Mouse (Mus musculus): ENCODE measurements around the gene Cltc. TPM values are rescaled to one million over a fixed set of nuclear protein-coding genes. Genes with fewer than 3 reads are reported as not detected.
"Not testable (repeated sequence)": the region's sequence is repeated elsewhere in the genome, so short reads cannot be mapped to it uniquely, and the experiment has no call there.

The Cltc gene
- polyA plus RNA-seq, 1 experiment from 2014 or later, result 113 TPM

GRCm38 (mm10) chr11:86764501-86764900, 7.1 kb upstream of the Cltc start:
- Histone ChIP-seq H3K9ac (ENCODE audit: low read depth, low read length) (no peak overlapping the region), H3K4me2 (ENCODE audit: low read length) (no peak overlapping the region), H3K9me3 (replicated peaks; ENCODE audit: low read length) (no peaks in the 10 kb centered on the region), H3K4me1 (replicated peaks; ENCODE audit: insufficient read depth, low read length) (no peaks in the 10 kb centered on the region), H3K27ac (no peak overlapping the region), H3K27me3 (ENCODE audit: insufficient read depth, low read length) (no peaks in the 10 kb centered on the region), H3K4me3 (replicated peaks; ENCODE audit: low read depth, low read length) (no peak overlapping the region), H3K36me3 (ENCODE audit: insufficient read depth, low read length) (0 out of 2 replicates have a peak, but pooled peaks cover under 1% of the 10 kb centered on the region)
- ATAC-seq (replicated peaks; ENCODE audit: low FRiP score, low read depth) (no peak), DNase-seq (ENCODE audit: low spot score) (no peak)
- no peak for TF ChIP-seq CTCF (IDR thresholded peaks at IDR 0.05; ENCODE audit: low read depth)
- WGBS, result 89% methylated on average over 2 of the region's 2 CpGs

DNA sequence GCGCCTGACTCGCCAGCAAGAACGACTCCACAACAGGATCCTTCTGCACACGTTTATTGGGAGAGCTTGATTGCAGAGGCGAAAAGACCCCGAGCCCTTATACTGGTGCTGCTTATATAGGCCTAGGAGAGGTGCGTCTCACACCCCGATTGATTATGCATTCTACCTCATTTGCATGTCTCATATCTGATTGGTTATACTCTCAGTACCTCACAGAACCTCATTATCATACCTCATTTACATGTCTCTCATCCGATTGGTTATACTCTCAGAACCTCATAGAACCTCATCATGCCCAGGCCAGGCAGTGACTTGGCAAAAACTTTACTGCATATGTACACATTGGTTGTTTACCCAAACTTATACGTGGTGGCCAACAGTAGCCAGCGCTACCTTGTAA, 5.8 kb upstream of the Cltc start:
- not testable (repeated sequence) for ATAC-seq (replicated peaks; ENCODE audit: low FRiP score, low read depth); H3K27ac ChIP-seq; DNase-seq (ENCODE audit: low spot score); H3K4me1 ChIP-seq (replicated peaks; ENCODE audit: insufficient read depth, low read length); H3K27me3 ChIP-seq (ENCODE audit: insufficient read depth, low read length); H3K4me2 ChIP-seq (ENCODE audit: low read length); H3K9ac ChIP-seq (ENCODE audit: low read depth, low read length); H3K36me3 ChIP-seq (ENCODE audit: insufficient read depth, low read length); H3K9me3 ChIP-seq (replicated peaks; ENCODE audit: low read length); H3K4me3 ChIP-seq (replicated peaks; ENCODE audit: low read depth, low read length)
- WGBS, result 93% methylated on average over 11 of the region's 11 CpGs

GRCm38 (mm10) chr11:86760357-86760756, 3.0 kb upstream of the Cltc start:
- no peak for DNase-seq (ENCODE audit: low spot score)
- ATAC-seq (replicated peaks; ENCODE audit: low FRiP score, low read depth), result no peak
- Histone ChIP-seq H3K4me1 (replicated peaks; ENCODE audit: insufficient read depth, low read length) (0 out of 2 replicates have a peak, but pooled peaks cover 4% of the 10 kb centered on the region), H3K36me3 (ENCODE audit: insufficient read depth, low read length) (no peaks in the 10 kb centered on the region), H3K9me3 (replicated peaks; ENCODE audit: low read length) (no peaks in the 10 kb centered on the region), H3K27me3 (ENCODE audit: insufficient read depth, low read length) (no peaks in the 10 kb centered on the region), H3K4me2 (ENCODE audit: low read length) (no peak overlapping the region), H3K27ac (no peak overlapping the region), H3K9ac (ENCODE audit: low read depth, low read length) (no peak overlapping the region), H3K4me3 (replicated peaks; ENCODE audit: low read depth, low read length) (no peak overlapping the region)
- TF ChIP-seq CTCF (IDR thresholded peaks at IDR 0.05; ENCODE audit: low read depth), result no peak

GRCm38 (mm10) chr11:86759886-86760285, 2.5 kb upstream of the Cltc start:
- ATAC-seq (replicated peaks; ENCODE audit: low FRiP score, low read depth), result no peak
- Histone ChIP-seq H3K27me3 (ENCODE audit: insufficient read depth, low read length) (no peaks in the 10 kb centered on the region), H3K4me3 (replicated peaks; ENCODE audit: low read depth, low read length) (no peak overlapping the region), H3K9ac (ENCODE audit: low read depth, low read length) (no peak overlapping the region), H3K4me2 (ENCODE audit: low read length) (no peak overlapping the region), H3K9me3 (replicated peaks; ENCODE audit: low read length) (no peaks in the 10 kb centered on the region), H3K36me3 (ENCODE audit: insufficient read depth, low read length) (no peaks in the 10 kb centered on the region), H3K4me1 (replicated peaks; ENCODE audit: insufficient read depth, low read length) (0 out of 2 replicates have a peak, but pooled peaks cover 4% of the 10 kb centered on the region), H3K27ac (no peak overlapping the region)
- DNase-seq (ENCODE audit: low spot score), result no peak
- no peak for TF ChIP-seq CTCF (IDR thresholded peaks at IDR 0.05; ENCODE audit: low read depth)
- WGBS, result 94% methylated on average over 2 of the region's 2 CpGs

GRCm38 (mm10) chr11:86759226-86759625, 1.9 kb upstream of the Cltc start:
- Histone ChIP-seq H3K36me3 (ENCODE audit: insufficient read depth, low read length) (no peaks in the 10 kb centered on the region), H3K9me3 (replicated peaks; ENCODE audit: low read length) (no peaks in the 10 kb centered on the region), H3K4me2 (ENCODE audit: low read length) (no peak overlapping the region), H3K27me3 (ENCODE audit: insufficient read depth, low read length) (no peaks in the 10 kb centered on the region), H3K4me3 (replicated peaks; ENCODE audit: low read depth, low read length) (no peak overlapping the region), H3K4me1 (replicated peaks; ENCODE audit: insufficient read depth, low read length) (0 out of 2 replicates have a peak, but pooled peaks cover 4% of the 10 kb centered on the region), H3K9ac (ENCODE audit: low read depth, low read length) (no peak overlapping the region), H3K27ac (peak overlapping the region; percentile 96; the same call in 1 of the 2 replicates)
- ATAC-seq (replicated peaks; ENCODE audit: low FRiP score, low read depth), result no peak
- 98% methylated on average over 1 of the region's 1 CpGs for WGBS
- no peak for DNase-seq (ENCODE audit: low spot score)
- no peak for TF ChIP-seq CTCF (IDR thresholded peaks at IDR 0.05; ENCODE audit: low read depth)

DNA sequence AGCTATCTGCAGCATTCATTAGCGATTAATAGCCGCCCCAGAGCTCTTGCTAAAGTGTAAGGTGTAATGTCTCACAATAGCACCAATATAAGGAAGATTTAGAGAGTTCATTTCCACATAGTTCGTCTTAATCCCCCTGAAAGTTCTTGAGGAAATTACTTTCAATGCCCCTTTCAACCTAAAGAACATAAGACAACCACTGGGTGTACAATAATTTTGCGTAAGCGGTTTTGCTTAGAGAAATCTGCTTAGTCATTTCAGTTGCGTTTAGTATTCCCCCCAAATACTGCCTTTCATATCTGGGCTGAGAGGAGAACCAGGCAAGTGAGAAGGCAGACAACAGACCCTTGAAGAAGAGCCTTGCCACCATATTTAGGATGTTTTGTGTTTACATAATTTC, 1.2 kb upstream of the Cltc start:
- Histone ChIP-seq H3K4me3 (replicated peaks; ENCODE audit: low read depth, low read length) (peak overlapping the region; percentile 100), H3K27ac (peak overlapping the region; percentile 96), H3K4me1 (replicated peaks; ENCODE audit: insufficient read depth, low read length) (peaks cover 4% of the 10 kb centered on the region; the same call in 1 of the 2 replicates), H3K4me2 (ENCODE audit: low read length) (peak overlapping the region; percentile 85), H3K36me3 (ENCODE audit: insufficient read depth, low read length) (0 out of 2 replicates have a peak, but pooled peaks cover under 1% of the 10 kb centered on the region), H3K9me3 (replicated peaks; ENCODE audit: low read length) (no peaks in the 10 kb centered on the region), H3K9ac (ENCODE audit: low read depth, low read length) (peak overlapping the region; percentile 95), H3K27me3 (ENCODE audit: insufficient read depth, low read length) (no peaks in the 10 kb centered on the region)
- WGBS, result 33% methylated on average over 6 of the region's 6 CpGs
- TF ChIP-seq CTCF (IDR thresholded peaks at IDR 0.05; ENCODE audit: low read depth), result no peak
- ATAC-seq (replicated peaks; ENCODE audit: low FRiP score, low read depth) (no peak), DNase-seq (ENCODE audit: low spot score) (no peak)

GRCm38 (mm10) chr11:86757142-86757479, 254 bp downstream of the Cltc start:
- DNase-seq (ENCODE audit: low spot score) (no peak), ATAC-seq (replicated peaks; ENCODE audit: low FRiP score, low read depth) (no peak)
- peak overlapping the region; percentile 85 for H3K4me2 ChIP-seq (ENCODE audit: low read length)
- H3K27me3 ChIP-seq (ENCODE audit: insufficient read depth, low read length), result no peaks in the 10 kb centered on the region
- peak overlapping the region; percentile 96 for H3K27ac ChIP-seq
- under 1% methylated on average over 17 of the region's 18 CpGs for WGBS
- H3K9ac ChIP-seq (ENCODE audit: low read depth, low read length), result peak overlapping the region; percentile 95
- H3K36me3 ChIP-seq (ENCODE audit: insufficient read depth, low read length), result 0 out of 2 replicates have a peak, but pooled peaks cover 3% of the 10 kb centered on the region
- H3K9me3 ChIP-seq (replicated peaks; ENCODE audit: low read length), result no peaks in the 10 kb centered on the region
- no peak for TF ChIP-seq CTCF (IDR thresholded peaks at IDR 0.05; ENCODE audit: low read depth)
- peaks cover 8% of the 10 kb centered on the region; the same call in 1 of the 2 replicates for H3K4me1 ChIP-seq (replicated peaks; ENCODE audit: insufficient read depth, low read length)
- peak overlapping the region; percentile 100 for H3K4me3 ChIP-seq (replicated peaks; ENCODE audit: low read depth, low read length)
